Mouse (Mus musculus) midbrain, embryonic 16.5 days (tissue): ENCODE measurements at regions not wholly inside any gene's neighbourhood (a gene's known extent, or its start where the extent isn't known, plus 50 kb on each side); places are given as distances from the start of the nearest gene placed in this dataset.

ENCODE experiments used
- ATAC-seq: fragments of 200-750 bp; cut with Nextera tagmentation; 2 replicates; pipeline ENCODE4 v1.8.0; 2017; ENCODE audit warnings: moderate TSS enrichment
- H3K27ac ChIP-seq: fragments of 300-500 bp; sonication (generic); 2 replicates; pipeline ENCODE4 v1.5.1; 2014; ENCODE audit warnings: mild to moderate bottlenecking, low read length, mixed read lengths
- H3K27me3 ChIP-seq: fragments of 300-500 bp; sonication (generic); 2 replicates; pipeline ENCODE4 v1.6.1; 2014; ENCODE audit warnings: low read depth, low read length, mixed read lengths; ENCODE audit not compliant: control insufficient read depth, insufficient read depth
- H3K36me3 ChIP-seq: fragments of 300-500 bp; sonication (generic); 2 replicates; pipeline ENCODE4 v1.6.1; 2014; ENCODE audit warnings: mild to moderate bottlenecking, low read length, moderate library complexity, mixed read lengths; ENCODE audit not compliant: control insufficient read depth, insufficient read depth
- H3K4me1 ChIP-seq: fragments of 300-500 bp; sonication (generic); 2 replicates; pipeline ENCODE4 v1.6.1; 2014; ENCODE audit warnings: mild to moderate bottlenecking, low read length, mixed read lengths; ENCODE audit not compliant: control insufficient read depth, insufficient read depth
- H3K4me2 ChIP-seq: fragments of 300-500 bp; sonication (generic); 2 replicates; pipeline ENCODE4 v1.6.1; 2014; ENCODE audit warnings: mild to moderate bottlenecking, low read length, mixed read lengths
- H3K4me3 ChIP-seq: fragments of 300-500 bp; sonication (generic); 2 replicates; pipeline ENCODE4 v1.5.1; 2014; ENCODE audit warnings: low read depth, mild to moderate bottlenecking, low read length, moderate library complexity, mixed read lengths
- H3K9ac ChIP-seq: fragments of 300-500 bp; sonication (generic); 2 replicates; pipeline ENCODE4 v1.6.1; 2014; ENCODE audit warnings: low read depth, low read length, mixed read lengths
- H3K9me3 ChIP-seq: fragments of 300-500 bp; sonication (generic); replicated peaks from 2 replicates; pipeline ENCODE4 v1.6.1; 2014; ENCODE audit warnings: mild to moderate bottlenecking, low read length, mixed read lengths; ENCODE audit not compliant: control insufficient read depth, poor library complexity, severe bottlenecking
- WGBS: fragments of 180-500 bp; shearing (Covaris S2); extraction: QIAGEN DNeasy Blood & Tissue Kit; methylation state at CpG from one replicate; pipeline ENCODE4 v1.1.7; 2014; 5-methylcytosine and 5-hydroxymethylcytosine counted together

- H3K36me3 ChIP-seq = no peaks in the 10 kb centered on the region
- no peaks in the 10 kb centered on the region for H3K27me3 ChIP-seq
- H3K4me1 ChIP-seq = peaks cover 4% of the 10 kb centered on the region
- H3K27ac ChIP-seq = no peak overlapping the region
- no peak overlapping the region for H3K9ac ChIP-seq
- 27% methylated on average over 12 of the region's 12 CpGs for WGBS
- H3K4me2 ChIP-seq = peak overlapping the region; percentile 2; the same call in 1 of the 2 replicates
- no peak overlapping the region for H3K4me3 ChIP-seq
- no peak for ATAC-seq
- H3K9me3 ChIP-seq = no peaks in the 10 kb centered on the region
Observed at GRCm38 (mm10) chr13:60427755-60428385, 173.9 kb upstream of the Dapk1 start.

GRCm38 (mm10) chr13:60429148-60429547 is 172.6 kb upstream of the Dapk1 start:
- WGBS = 77% methylated on average over 3 of the region's 3 CpGs
- ATAC-seq = no peak
- Histone ChIP-seq H3K4me3 (no peak overlapping the region), H3K4me2 (no peak overlapping the region), H3K27me3 (no peaks in the 10 kb centered on the region), H3K36me3 (no peaks in the 10 kb centered on the region), H3K9me3 (no peaks in the 10 kb centered on the region), H3K4me1 (peaks cover 4% of the 10 kb centered on the region), H3K9ac (no peak overlapping the region), H3K27ac (no peak overlapping the region)

- no peak for ATAC-seq
- Histone ChIP-seq H3K4me2 (no peak overlapping the region), H3K27ac (no peak overlapping the region), H3K4me1 (peaks cover 4% of the 10 kb centered on the region), H3K36me3 (no peaks in the 10 kb centered on the region), H3K4me3 (no peak overlapping the region), H3K27me3 (no peaks in the 10 kb centered on the region), H3K9me3 (no peaks in the 10 kb centered on the region), H3K9ac (no peak overlapping the region)
- WGBS = 92% methylated on average over 8 of the region's 8 CpGs
Observed at GRCm38 (mm10) chr13:60431412-60431811, 170.3 kb upstream of the Dapk1 start.

- Histone ChIP-seq H3K4me2 (no peak overlapping the region), H3K4me1 (peaks cover 2% of the 10 kb centered on the region; the same call in 1 of the 2 replicates), H3K27me3 (no peaks in the 10 kb centered on the region), H3K36me3 (no peaks in the 10 kb centered on the region), H3K27ac (no peak overlapping the region), H3K9me3 (no peaks in the 10 kb centered on the region), H3K4me3 (no peak overlapping the region), H3K9ac (no peak overlapping the region)
- WGBS = 57% methylated on average over 11 of the region's 11 CpGs
- ATAC-seq = no peak
Observed at GRCm38 (mm10) chr13:60434221-60435210, 167.2 kb upstream of the Dapk1 start.

GRCm38 (mm10) chr13:60435333-60435732 is 166.4 kb upstream of the Dapk1 start:
- Histone ChIP-seq H3K27ac (no peak overlapping the region), H3K4me2 (no peak overlapping the region), H3K27me3 (no peaks in the 10 kb centered on the region), H3K9me3 (no peaks in the 10 kb centered on the region), H3K9ac (no peak overlapping the region), H3K4me3 (no peak overlapping the region), H3K36me3 (no peaks in the 10 kb centered on the region), H3K4me1 (peaks cover 3% of the 10 kb centered on the region; the same call in 1 of the 2 replicates)
- ATAC-seq = no peak
- WGBS = 88% methylated on average over 5 of the region's 5 CpGs

GRCm38 (mm10) chr13:60438177-60438576 is 163.6 kb upstream of the Dapk1 start:
- WGBS = 95% methylated on average over 2 of the region's 2 CpGs
- Histone ChIP-seq H3K27ac (no peak overlapping the region), H3K4me2 (no peak overlapping the region), H3K4me3 (no peak overlapping the region), H3K27me3 (no peaks in the 10 kb centered on the region), H3K4me1 (peaks cover 5% of the 10 kb centered on the region; the same call in 1 of the 2 replicates), H3K36me3 (no peaks in the 10 kb centered on the region), H3K9me3 (no peaks in the 10 kb centered on the region), H3K9ac (no peak overlapping the region)
- no peak for ATAC-seq

- no peak for ATAC-seq
- no peak overlapping the region for H3K4me3 ChIP-seq
- no peak overlapping the region for H3K9ac ChIP-seq
- H3K27ac ChIP-seq = no peak overlapping the region
- H3K9me3 ChIP-seq = no peaks in the 10 kb centered on the region
- no peaks in the 10 kb centered on the region for H3K36me3 ChIP-seq
- no peak overlapping the region for H3K4me2 ChIP-seq
- H3K4me1 ChIP-seq = peaks cover 5% of the 10 kb centered on the region; the same call in 1 of the 2 replicates
- H3K27me3 ChIP-seq = no peaks in the 10 kb centered on the region
- WGBS = 41% methylated on average over 3 of the region's 3 CpGs
Observed at GRCm38 (mm10) chr13:60440586-60440985, 161.2 kb upstream of the Dapk1 start.

- Histone ChIP-seq H3K27ac (no peak overlapping the region), H3K9ac (no peak overlapping the region), H3K36me3 (no peaks in the 10 kb centered on the region), H3K27me3 (no peaks in the 10 kb centered on the region; the same call in 1 of the 2 replicates), H3K4me3 (no peak overlapping the region), H3K4me1 (0 out of 2 replicates have a peak, but pooled peaks cover 2% of the 10 kb centered on the region), H3K9me3 (no peaks in the 10 kb centered on the region), H3K4me2 (no peak overlapping the region)
- 87% methylated on average over 5 of the region's 5 CpGs for WGBS
- ATAC-seq = no peak
Observed at GRCm38 (mm10) chr13:60445164-60445563, 156.6 kb upstream of the Dapk1 start.

GRCm38 (mm10) chr13:60446926-60447325 is 154.8 kb upstream of the Dapk1 start:
- Histone ChIP-seq H3K36me3 (no peaks in the 10 kb centered on the region), H3K4me1 (no peaks in the 10 kb centered on the region), H3K9ac (no peak overlapping the region), H3K27me3 (no peaks in the 10 kb centered on the region; the same call in 1 of the 2 replicates), H3K4me3 (no peak overlapping the region), H3K4me2 (no peak overlapping the region), H3K27ac (no peak overlapping the region), H3K9me3 (no peaks in the 10 kb centered on the region)
- ATAC-seq = no peak
- WGBS = 54% methylated on average over 5 of the region's 5 CpGs
